Mouse (Mus musculus): Measurements from ENCODE around the gene Supt3.

GRCm38 (mm10) chr17:45028441-45028840 lies 251.5 kb downstream of the Supt3 start:
- no peak for TF ChIP-seq POLR2A (IDR thresholded peaks at IDR 0.05; ENCODE audit: extremely low read depth, insufficient read depth, low read length)
- no peak for TF ChIP-seq CTCF (IDR thresholded peaks at IDR 0.05; ENCODE audit: low read depth, low read length)
